Mouse (Mus musculus): ENCODE measurements around the gene Junb.
A peak's percentile ranks its signal among the peaks of the same experiment; 100 is the strongest.

Junb gene

DNA sequence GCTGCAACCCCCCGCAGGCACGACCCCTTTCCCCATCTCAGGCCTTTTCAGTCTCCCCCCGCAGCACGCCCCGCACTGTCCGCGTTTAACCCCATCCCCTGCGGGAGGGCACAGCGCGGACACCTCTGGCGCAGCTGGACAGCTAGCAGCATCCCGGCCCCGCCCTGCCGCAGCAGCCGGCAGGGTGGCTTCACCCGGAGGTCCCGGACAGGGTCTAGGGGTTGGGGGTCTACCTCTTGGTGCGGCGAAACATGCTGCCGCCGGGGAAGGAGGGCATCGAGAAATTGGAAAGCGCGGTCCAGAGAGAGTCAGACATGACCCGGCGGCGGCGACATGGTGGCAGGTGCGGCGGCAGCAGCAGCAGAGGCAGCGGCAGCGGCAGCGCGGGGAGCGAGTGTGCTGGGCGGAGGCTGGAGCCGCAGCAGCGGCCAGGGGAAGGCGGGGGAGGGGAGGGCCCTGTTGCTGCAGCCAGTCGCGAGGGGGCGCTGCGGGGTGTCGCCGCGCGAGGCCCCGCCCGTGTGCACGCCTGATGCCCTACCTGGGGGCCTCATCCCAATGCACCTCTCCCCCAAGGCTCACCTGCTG, 41.5 kb downstream of the Junb start, which contains the start of gene Mast1:
Gene Mast1, minus strand, starts transcription at position 398 of the 585 bp plus-strand sequence.
- peak; percentile 33 for DNase-seq

DNA sequence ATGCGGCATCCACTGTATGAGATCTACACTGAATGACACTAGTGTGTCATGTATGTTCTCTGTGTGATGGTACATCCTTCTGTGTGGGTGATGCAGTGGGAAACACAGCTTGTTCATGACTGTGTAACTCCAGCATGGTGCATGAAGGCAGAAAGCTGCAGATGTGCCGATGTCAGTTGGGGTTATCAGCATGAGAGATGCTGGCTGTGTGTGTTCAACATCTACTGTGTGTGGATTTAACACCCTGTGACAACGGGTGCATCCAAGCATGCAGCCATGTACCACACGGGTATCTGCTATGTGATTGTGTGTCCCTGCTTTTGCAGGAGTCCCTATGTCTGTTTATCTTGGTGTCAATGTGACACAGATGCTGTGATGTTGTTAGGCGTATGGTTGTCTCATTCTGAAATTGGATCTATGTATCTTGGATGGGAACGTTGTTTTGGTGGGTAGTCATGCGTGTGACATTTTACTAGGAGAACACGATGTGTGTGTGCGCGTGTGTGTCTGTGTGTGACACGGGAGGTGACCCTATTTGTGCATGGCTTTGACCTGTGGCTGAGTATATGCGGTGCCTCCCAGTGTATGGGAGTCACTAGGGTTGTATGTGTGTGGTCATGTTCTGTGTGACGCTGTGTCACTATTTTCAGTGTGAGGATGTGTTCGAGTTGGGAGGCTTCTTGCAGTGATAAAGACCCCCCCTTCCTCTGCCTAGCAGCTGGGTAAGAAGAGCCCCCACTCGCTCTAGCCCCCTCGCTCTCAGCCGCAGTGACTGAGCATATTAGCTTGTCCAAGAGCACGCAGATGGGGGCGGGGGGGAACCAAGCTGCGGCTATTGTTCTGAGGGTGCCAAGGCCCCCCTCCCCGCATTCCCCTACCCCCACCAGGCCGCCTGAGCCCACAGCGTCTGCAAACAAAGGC, 42.2 kb downstream of the Junb start:
- DNase-seq: no peak

DNA sequence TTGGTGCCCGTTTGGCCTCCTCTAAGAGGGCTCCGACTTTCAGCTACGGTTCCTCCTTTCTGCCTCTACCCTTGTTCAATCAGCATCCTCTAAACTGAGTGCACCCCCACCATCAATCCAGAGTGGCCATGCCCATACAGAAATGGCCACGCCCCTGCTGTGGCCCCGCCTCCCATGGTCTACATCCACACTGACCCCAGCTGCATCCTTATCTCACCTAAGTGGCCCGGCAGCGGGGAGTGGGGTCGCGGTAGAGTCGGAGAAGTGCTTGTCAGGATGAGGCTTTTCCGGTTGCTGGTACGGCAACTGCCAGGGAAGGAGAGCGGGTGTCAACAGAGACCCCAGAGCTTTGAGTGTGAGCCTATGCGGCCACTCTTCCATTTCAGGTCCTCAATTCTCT, 43.0 kb downstream of the Junb start:
- no peak for DNase-seq

DNA sequence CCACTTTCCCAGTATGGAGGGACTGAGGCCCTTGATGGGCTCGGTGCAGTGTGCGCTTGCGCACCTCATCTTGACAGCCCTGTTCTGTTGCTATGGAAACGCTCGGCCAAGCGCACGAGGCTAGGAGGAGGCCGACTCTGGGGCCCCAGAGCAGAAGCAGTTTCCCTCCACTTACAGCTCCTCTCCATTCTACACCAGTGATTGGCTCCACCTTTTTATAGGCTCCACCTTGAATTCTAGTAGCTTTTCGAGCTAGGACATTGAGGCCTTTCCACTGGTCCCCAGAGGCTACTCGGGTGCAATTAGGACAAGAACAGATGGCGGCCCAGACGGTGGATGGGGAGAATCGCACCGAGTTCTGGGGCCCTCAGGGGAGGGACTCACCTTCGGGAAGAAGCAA, 43.7 kb downstream of the Junb start:
- DNase-seq: no peak

DNA sequence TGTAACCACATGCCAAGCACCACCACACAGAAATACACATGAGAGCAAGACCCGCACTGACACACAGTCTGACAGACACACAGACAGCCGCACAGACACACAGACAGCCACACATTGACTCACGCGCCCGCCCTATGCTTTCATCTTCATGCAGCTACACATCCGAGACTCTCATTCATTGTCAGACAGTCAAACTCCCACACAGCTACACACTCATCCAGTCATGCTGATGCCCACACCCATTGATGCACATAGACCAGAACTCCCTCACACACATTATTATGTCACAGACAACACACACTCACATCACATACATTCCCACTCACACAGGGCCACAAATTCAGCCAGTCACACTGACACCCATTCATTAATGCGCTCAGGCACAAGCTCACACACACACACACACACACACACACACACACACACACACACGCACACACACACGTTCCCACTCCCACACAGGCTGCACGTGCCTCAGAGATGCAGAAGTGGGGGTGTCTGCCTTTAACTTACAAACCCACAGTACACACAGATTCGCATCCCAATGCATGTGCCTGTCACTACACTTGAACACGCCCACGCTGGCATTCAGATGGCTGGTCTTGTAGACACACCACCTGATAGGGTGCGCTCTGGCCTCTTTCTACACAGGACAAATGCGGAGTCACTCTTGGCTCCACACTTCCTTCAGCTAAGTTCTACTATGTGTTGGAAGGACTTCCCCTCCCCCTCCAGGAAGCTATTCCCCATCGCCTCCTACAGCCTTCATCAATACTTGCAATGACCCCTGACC, 44.6 kb downstream of the Junb start:
- DNase-seq: no peak

DNA sequence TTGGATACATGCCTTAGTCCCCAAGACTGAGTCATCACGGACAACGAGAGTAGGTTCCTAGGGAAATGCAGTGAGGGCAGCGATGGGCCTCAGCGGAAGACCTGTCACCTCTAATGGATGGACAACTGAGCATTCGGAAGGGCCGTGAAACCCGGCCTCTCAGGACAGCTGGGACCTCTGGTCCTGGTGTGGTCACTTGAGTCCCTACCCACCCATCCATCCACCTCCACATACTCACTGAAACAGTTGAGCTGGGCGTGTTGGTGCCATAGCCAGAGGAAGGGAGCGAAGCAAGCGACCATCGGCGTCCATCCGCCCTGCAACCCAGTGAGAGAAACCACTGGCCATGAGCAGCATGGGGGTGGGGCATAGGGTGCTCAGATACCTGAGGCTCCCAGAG, 47.9 kb downstream of the Junb start:
- no peak for DNase-seq

DNA sequence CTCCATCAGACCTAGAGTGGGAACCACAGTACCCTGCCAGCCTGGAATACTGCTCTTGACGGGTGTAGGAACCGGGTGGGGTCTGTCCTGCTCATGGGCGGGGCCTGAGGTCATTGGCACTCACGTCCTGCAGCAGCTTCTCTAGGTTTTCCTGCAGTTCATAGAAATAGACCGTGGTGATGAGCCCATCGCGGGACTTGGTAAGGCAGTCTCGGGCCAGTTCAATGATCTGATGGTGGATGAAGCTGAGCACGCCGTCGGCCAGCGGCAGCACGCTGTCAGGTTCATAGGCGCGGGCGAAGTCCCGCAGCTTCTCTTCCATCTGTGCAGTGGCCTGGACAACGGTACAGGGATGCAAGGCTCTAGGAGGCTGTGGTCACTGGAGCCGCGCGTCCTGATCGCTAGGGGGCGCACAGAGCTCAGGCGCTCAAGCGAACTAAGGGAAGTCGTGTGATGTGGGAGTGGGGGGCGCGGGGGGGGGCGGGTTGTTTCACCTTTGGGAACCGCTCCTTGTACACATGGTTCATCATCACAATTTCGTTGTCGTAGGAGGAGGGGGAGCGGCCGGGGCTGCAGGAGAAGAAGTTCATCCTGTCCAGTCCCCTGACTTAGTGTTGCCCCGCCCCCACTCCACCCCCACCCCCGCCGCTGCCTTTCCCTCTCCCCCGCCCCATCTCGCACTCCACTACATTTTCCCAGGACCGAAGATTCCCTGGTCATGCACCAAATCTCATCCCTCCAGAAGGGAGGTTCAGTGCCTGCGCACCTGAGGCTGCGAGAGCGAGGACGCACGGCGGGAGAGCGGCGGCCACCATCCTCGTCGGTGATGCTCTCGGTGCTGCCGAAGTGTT, 49.8 kb downstream of the Junb start:
- peak; percentile 69 for DNase-seq

DNA sequence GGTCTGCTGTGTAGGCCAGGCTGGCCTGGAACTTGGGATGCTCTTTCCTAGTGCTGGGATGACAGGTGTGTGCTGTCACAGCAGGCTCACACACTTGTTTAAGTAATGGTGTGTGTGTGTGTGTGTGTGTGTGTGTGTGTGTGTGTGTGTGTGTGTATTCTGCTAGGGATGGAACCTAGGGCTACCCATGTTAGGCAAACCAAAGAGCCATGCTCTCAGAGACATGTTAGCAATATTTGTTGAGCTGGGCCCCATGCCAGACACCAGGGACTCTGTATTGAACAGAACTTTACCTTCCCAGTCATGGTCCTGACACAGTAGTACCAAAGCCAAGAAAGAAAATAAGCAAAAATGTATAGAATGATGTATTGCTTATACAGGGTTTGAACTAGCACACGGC, 51.0 kb downstream of the Junb start:
- no peak for DNase-seq

DNA sequence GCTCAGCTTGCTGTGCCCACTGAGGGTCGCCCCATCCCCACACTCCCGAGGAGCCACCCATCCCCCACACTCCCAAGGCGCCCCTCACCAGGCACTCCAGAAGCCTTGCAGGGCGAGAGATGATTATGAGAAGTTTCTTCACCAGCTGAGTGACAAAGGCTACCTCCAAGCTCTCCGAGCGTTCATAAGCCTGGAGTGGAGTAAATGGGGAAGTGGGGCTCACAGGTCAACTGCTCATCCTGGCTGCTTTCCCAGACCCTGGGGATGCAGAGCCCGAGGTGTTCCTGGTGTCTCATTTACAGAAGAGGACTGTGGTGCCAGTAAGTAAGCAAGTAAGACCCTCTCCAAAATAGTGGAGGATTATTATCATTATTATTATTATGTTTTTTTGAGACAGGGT, 53.0 kb downstream of the Junb start:
- no peak for DNase-seq
